Mouse (Mus musculus) midbrain, postnatal 0 days (tissue): Measurements from ENCODE around the gene Zfp148. TPM values are rescaled to one million over a fixed set of nuclear protein-coding genes. Genes with fewer than 3 reads are reported as not detected.

ENCODE experiments used
- ATAC-seq: fragments of 200-750 bp; cut with Nextera tagmentation; 2 replicates; pipeline ENCODE4 v1.8.0; 2017; ENCODE audit warnings: moderate number of reproducible peaks, mild to moderate bottlenecking, moderate TSS enrichment, moderate library complexity; ENCODE audit not compliant: low FRiP score
- DNase-seq: peaks from one replicate; pipeline ENCODE4 v3.0.0-alpha.2; 2015; ENCODE audit warnings: low spot score
- H3K27ac ChIP-seq: fragments of 300-500 bp; sonication (generic); 2 replicates; pipeline ENCODE4 v1.5.1; 2014; ENCODE audit warnings: low read depth, mild to moderate bottlenecking, low read length, mixed read lengths
- H3K27me3 ChIP-seq: fragments of 300-500 bp; sonication (generic); 2 replicates; pipeline ENCODE4 v1.6.1; 2014; ENCODE audit warnings: low read length, control low read depth, mixed read lengths; ENCODE audit not compliant: insufficient read depth
- H3K36me3 ChIP-seq: fragments of 300-500 bp; sonication (generic); 2 replicates; pipeline ENCODE4 v1.6.1; 2014; ENCODE audit warnings: low read length, control low read depth, mixed read lengths; ENCODE audit not compliant: insufficient read depth
- H3K4me1 ChIP-seq: fragments of 300-500 bp; sonication (generic); 2 replicates; pipeline ENCODE4 v1.6.1; 2014; ENCODE audit warnings: mild to moderate bottlenecking, control low read depth, antibody characterized with exemption, low read length, mixed read lengths; ENCODE audit not compliant: insufficient read depth
- H3K4me2 ChIP-seq: fragments of 300-500 bp; sonication (generic); 2 replicates; pipeline ENCODE4 v1.6.1; 2014; ENCODE audit warnings: low read depth, mild to moderate bottlenecking, low read length, mixed read lengths; ENCODE audit not compliant: poor library complexity, severe bottlenecking
- H3K4me3 ChIP-seq: fragments of 300-500 bp; sonication (generic); 2 replicates; pipeline ENCODE4 v1.5.1; 2014; ENCODE audit warnings: low read depth, mild to moderate bottlenecking, low read length, moderate library complexity
- H3K9ac ChIP-seq: fragments of 300-500 bp; sonication (generic); replicated peaks from 2 replicates; pipeline ENCODE4 v1.6.1; 2014; ENCODE audit warnings: mild to moderate bottlenecking, low read length, moderate library complexity, mixed read lengths; ENCODE audit not compliant: poor library complexity, severe bottlenecking
- H3K9me3 ChIP-seq: fragments of 300-500 bp; sonication (generic); 2 replicates; pipeline ENCODE4 v1.6.1; 2016; ENCODE audit warnings: low read length, control low read depth
- CTCF ChIP-seq: IDR thresholded peaks from 2 replicates; pipeline ENCODE4 v1.5.1; 2016; ENCODE audit warnings: antibody characterized with exemption, mild to moderate bottlenecking
- WGBS: fragments of 180-500 bp; shearing (Covaris S2); extraction: QIAGEN DNeasy Blood & Tissue Kit; methylation state at CpG from one replicate; pipeline ENCODE4 v1.1.7; 2014; 5-methylcytosine and 5-hydroxymethylcytosine counted together
- polyA plus RNA-seq: library from polyadenylated mRNA; unstranded; fragments of >200 nt; fragmentation: Nextera tagmentation; extraction: Ambion mirVana; gene quantifications from 2 replicates; pipeline ENCODE4 v1.2.1, GENCODE M21; 2015
- total RNA-seq: library from RNA; depleted of rRNA; stranded (reverse); fragments of >200 nt; gene quantifications from 2 replicates; pipeline ENCODE4 v1.2.3, GENCODE M21; 2014

Zfp148 gene
- total and polyA plus RNA-seq, 2 experiments from 2014 or later: 29.0 to 44.2 TPM

- Histone ChIP-seq H3K4me2 (no peak overlapping the region), H3K4me3 (no peak overlapping the region), H3K36me3 (peaks cover 8% of the 10 kb centered on the region), H3K9me3 (no peaks in the 10 kb centered on the region), H3K27ac (no peak overlapping the region), H3K4me1 (no peaks in the 10 kb centered on the region), H3K9ac (no peak overlapping the region), H3K27me3 (no peaks in the 10 kb centered on the region)
- no peak for ATAC-seq
- DNase-seq: no peak
- WGBS: 84% methylated on average over 2 of the region's 2 CpGs
- no peak for TF ChIP-seq CTCF
These were observed 51.0 kb downstream of the Zfp148 start for GRCm38 (mm10) chr16:33431660-33432059.

GRCm38 (mm10) chr16:33441065-33441464 lies 60.4 kb downstream of the Zfp148 start:
- TF ChIP-seq CTCF: no peak
- Histone ChIP-seq H3K9ac (no peak overlapping the region), H3K4me1 (no peaks in the 10 kb centered on the region), H3K27ac (no peak overlapping the region), H3K4me2 (no peak overlapping the region), H3K27me3 (no peaks in the 10 kb centered on the region), H3K4me3 (no peak overlapping the region), H3K36me3 (peaks cover under 1% of the 10 kb centered on the region; the same call in 1 of the 2 replicates), H3K9me3 (no peaks in the 10 kb centered on the region)
- no peak for ATAC-seq
- no peak for DNase-seq
- WGBS: 93% methylated on average over 6 of the region's 6 CpGs

GRCm38 (mm10) chr16:33446830-33447229 lies 66.2 kb downstream of the Zfp148 start:
- no peak overlapping the region for H3K4me2 ChIP-seq
- ATAC-seq: no peak
- no peak for DNase-seq
- no peak overlapping the region for H3K27ac ChIP-seq
- H3K4me1 ChIP-seq: peaks cover 4% of the 10 kb centered on the region; the same call in 1 of the 2 replicates
- no peaks in the 10 kb centered on the region for H3K27me3 ChIP-seq
- TF ChIP-seq CTCF: no peak
- 64% methylated on average over 5 of the region's 5 CpGs for WGBS
- H3K36me3 ChIP-seq: no peaks in the 10 kb centered on the region
- H3K9me3 ChIP-seq: no peaks in the 10 kb centered on the region
- H3K4me3 ChIP-seq: no peak overlapping the region
- no peak overlapping the region for H3K9ac ChIP-seq

GRCm38 (mm10) chr16:33453826-33454225 lies 73.2 kb downstream of the Zfp148 start:
- WGBS: 91% methylated on average over 2 of the region's 2 CpGs
- DNase-seq: no peak
- no peak for TF ChIP-seq CTCF
- no peak overlapping the region for H3K4me2 ChIP-seq
- H3K9me3 ChIP-seq: no peaks in the 10 kb centered on the region
- no peak overlapping the region for H3K9ac ChIP-seq
- ATAC-seq: no peak
- no peak overlapping the region for H3K27ac ChIP-seq
- no peaks in the 10 kb centered on the region for H3K4me1 ChIP-seq
- no peak overlapping the region for H3K4me3 ChIP-seq
- no peaks in the 10 kb centered on the region for H3K36me3 ChIP-seq
- no peaks in the 10 kb centered on the region for H3K27me3 ChIP-seq

GRCm38 (mm10) chr16:33454306-33454705 lies 73.7 kb downstream of the Zfp148 start:
- H3K4me1 ChIP-seq: no peaks in the 10 kb centered on the region
- H3K4me3 ChIP-seq: no peak overlapping the region
- H3K9ac ChIP-seq: no peak overlapping the region
- WGBS: 68% methylated on average over 2 of the region's 2 CpGs
- 0 out of 2 replicates have a peak, but pooled peaks cover under 1% of the 10 kb centered on the region for H3K36me3 ChIP-seq
- no peak overlapping the region for H3K4me2 ChIP-seq
- no peak for ATAC-seq
- TF ChIP-seq CTCF: no peak
- H3K27ac ChIP-seq: no peak overlapping the region
- no peaks in the 10 kb centered on the region for H3K27me3 ChIP-seq
- no peaks in the 10 kb centered on the region for H3K9me3 ChIP-seq
- no peak for DNase-seq

GRCm38 (mm10) chr16:33455263-33455910 lies 74.8 kb downstream of the Zfp148 start:
- ATAC-seq: no peak
- Histone ChIP-seq H3K27me3 (no peaks in the 10 kb centered on the region), H3K4me1 (no peaks in the 10 kb centered on the region), H3K36me3 (0 out of 2 replicates have a peak, but pooled peaks cover 4% of the 10 kb centered on the region), H3K27ac (no peak overlapping the region), H3K9me3 (no peaks in the 10 kb centered on the region), H3K9ac (no peak overlapping the region), H3K4me3 (no peak overlapping the region), H3K4me2 (no peak overlapping the region)
- WGBS: 91% methylated on average over 6 of the region's 6 CpGs
- TF ChIP-seq CTCF: no peak
- no peak for DNase-seq
